8 mouse cellular contexts compared by ENCODE assay signal in genomic region chr4:149564452-149565407, GRCm38 (mm10). TPM values are rescaled to one million over a fixed set of nuclear protein-coding genes. Genes with fewer than 3 reads are reported as not detected.
DNase-seq lines count a peak whose midpoint lies in the region; ATAC-seq lines count a peak whose summit lies in the region.

No protein-coding gene starts in this region.

- DNase-seq in frontal cortex, postnatal 25 days (ENCODE audit: low spot score in 2 of 2), result no peak
- peak; percentile 89 to 92 for DNase-seq in cerebellum, postnatal 25 days
- peak; percentile 99 for DNase-seq in heart, adult 11 months
- no peak for DNase-seq in spleen, adult 18-20 months

- H3K9me3 ChIP-seq in intestine, embryonic 16.5 days (ENCODE audit: control insufficient read depth, low read length), result no peaks in the 10 kb centered on the region
- peaks cover 5% of the 10 kb centered on the region; the same call in 1 of the 2 replicates for H3K9me3 ChIP-seq in limb, embryonic 13.5 days
- no peaks in the 10 kb centered on the region; the same call in 1 of the 2 replicates for H3K9me3 ChIP-seq in neural tube, embryonic 13.5 days

- 41% methylated on average over 20 of the region's 20 CpGs for WGBS in intestine, embryonic 16.5 days
- WGBS in limb, embryonic 13.5 days, result 47% methylated on average over 20 of the region's 20 CpGs
- 34% methylated on average over 20 of the region's 20 CpGs for WGBS in neural tube, embryonic 13.5 days

- H3K9ac ChIP-seq in intestine, embryonic 16.5 days (ENCODE audit: low read depth, low read length), result 0 out of 2 replicates have a peak overlapping the region, but pooled peaks have one; percentile 41
- H3K9ac ChIP-seq in limb, embryonic 13.5 days, result no peak overlapping the region
- peak overlapping the region; percentile 31 for H3K9ac ChIP-seq in neural tube, embryonic 13.5 days

- 0 out of 2 replicates have a peak overlapping the region, but pooled peaks have one; percentile 0 for H3K4me3 ChIP-seq in intestine, embryonic 16.5 days (ENCODE audit: low read length)
- H3K4me3 ChIP-seq in limb, embryonic 13.5 days, result no peak overlapping the region
- peak overlapping the region; percentile 12 for H3K4me3 ChIP-seq in neural tube, embryonic 13.5 days

- H3K27ac ChIP-seq in intestine, embryonic 16.5 days (ENCODE audit: low read length), result peak overlapping the region; percentile 83
- peak overlapping the region; percentile 39; the same call in 1 of the 2 replicates for H3K27ac ChIP-seq in limb, embryonic 13.5 days
- peak overlapping the region; percentile 94 for H3K27ac ChIP-seq in neural tube, embryonic 13.5 days (replicated peaks)

- peak overlapping the region; percentile 41 for H3K4me2 ChIP-seq in intestine, embryonic 16.5 days (ENCODE audit: low read depth, low read length)
- H3K4me2 ChIP-seq in limb, embryonic 13.5 days (replicated peaks), result peak overlapping the region; percentile 47
- H3K4me2 ChIP-seq in neural tube, embryonic 13.5 days, result peak overlapping the region; percentile 48

- peak; percentile 55 for ATAC-seq in frontal cortex, adult (ENCODE audit: low TSS enrichment)
- peak; percentile 69 for ATAC-seq in intestine, embryonic 16.5 days
- peak; percentile 88; the same call in 1 of the 2 replicates for ATAC-seq in limb, embryonic 13.5 days (ENCODE audit: low FRiP score, low read depth)
- ATAC-seq in neural tube, embryonic 13.5 days (ENCODE audit: low read depth), result peak; percentile 56

- H3K4me1 ChIP-seq in intestine, embryonic 16.5 days (ENCODE audit: control insufficient read depth, insufficient read depth, low read length), result peaks cover 49% of the 10 kb centered on the region
- peaks cover 30% of the 10 kb centered on the region for H3K4me1 ChIP-seq in limb, embryonic 13.5 days
- H3K4me1 ChIP-seq in neural tube, embryonic 13.5 days (replicated peaks), result peaks cover 53% of the 10 kb centered on the region

- no peaks in the 10 kb centered on the region for H3K36me3 ChIP-seq in intestine, embryonic 16.5 days (ENCODE audit: control insufficient read depth, insufficient read depth, low read length)
- H3K36me3 ChIP-seq in limb, embryonic 13.5 days, result peaks cover 16% of the 10 kb centered on the region
- peaks cover 11% of the 10 kb centered on the region for H3K36me3 ChIP-seq in neural tube, embryonic 13.5 days

- no peaks in the 10 kb centered on the region for H3K27me3 ChIP-seq in intestine, embryonic 16.5 days (replicated peaks; ENCODE audit: control insufficient read depth, insufficient read depth, low read length)
- H3K27me3 ChIP-seq in limb, embryonic 13.5 days, result no peaks in the 10 kb centered on the region
- no peaks in the 10 kb centered on the region for H3K27me3 ChIP-seq in neural tube, embryonic 13.5 days

RNA-seq across cellular contexts. Expression of gene Clstn1, which starts 21.5 kb away (rescaled TPM):
- 10.8 and 12.5 TPM in 2 replicates for polyA plus RNA-seq in intestine, embryonic 16.5 days (2015; fragmentation: Nextera tagmentation; extraction: Ambion mirVana)
- 45.2 and 48.1 TPM in 2 replicates for polyA plus RNA-seq in limb, embryonic 13.5 days (2015; fragmentation: Nextera tagmentation; extraction: Ambion mirVana)
- polyA plus RNA-seq in neural tube, embryonic 13.5 days (2015; fragmentation: Nextera tagmentation; extraction: Ambion mirVana), result 131 and 142 TPM in 2 replicates

RNA-seq across cellular contexts. Expression of gene Ctnnbip1, which starts 46.7 kb away (rescaled TPM):
- 41.2 and 46.5 TPM in 2 replicates for polyA plus RNA-seq in intestine, embryonic 16.5 days (2015; fragmentation: Nextera tagmentation; extraction: Ambion mirVana)
- 80.3 and 83.9 TPM in 2 replicates for polyA plus RNA-seq in limb, embryonic 13.5 days (2015; fragmentation: Nextera tagmentation; extraction: Ambion mirVana)
- 78.3 and 79.0 TPM in 2 replicates for polyA plus RNA-seq in neural tube, embryonic 13.5 days (2015; fragmentation: Nextera tagmentation; extraction: Ambion mirVana)

Comparison
In these comparisons a context has a peak if more than half of its experiments do, and no peak if none do; other contexts are left out.
1. DNase-seq: peak in cerebellum, postnatal 25 days (2 of 2) and heart, adult 11 months (single experiment); none in frontal cortex, postnatal 25 days (0 of 2) and spleen, adult 18-20 months (0 of 2).
2. H3K27ac ChIP-seq: peak in every context shown above with its lines; median percentile 94 in neural tube, embryonic 13.5 days; 83 in intestine, embryonic 16.5 days; 39 in limb, embryonic 13.5 days.
3. Peak in every context shown above with its lines, with median percentiles within 50 percentile points of each other: ATAC-seq and H3K4me2 ChIP-seq.